Mouse (Mus musculus) heart, postnatal 4 days (tissue): ENCODE measurements at regions not wholly inside any gene's neighbourhood (a gene's known extent, or its start where the extent isn't known, plus 50 kb on each side); places are given as distances from the start of the nearest gene placed in this dataset.
"Not testable (repeated sequence)": the region's sequence is repeated elsewhere in the genome, so short reads cannot be mapped to it uniquely, and the experiment has no call there.

Experiments used
- DNase-seq: peaks from one replicate; pipeline ENCODE4 v3.0.0; 2021

DNA sequence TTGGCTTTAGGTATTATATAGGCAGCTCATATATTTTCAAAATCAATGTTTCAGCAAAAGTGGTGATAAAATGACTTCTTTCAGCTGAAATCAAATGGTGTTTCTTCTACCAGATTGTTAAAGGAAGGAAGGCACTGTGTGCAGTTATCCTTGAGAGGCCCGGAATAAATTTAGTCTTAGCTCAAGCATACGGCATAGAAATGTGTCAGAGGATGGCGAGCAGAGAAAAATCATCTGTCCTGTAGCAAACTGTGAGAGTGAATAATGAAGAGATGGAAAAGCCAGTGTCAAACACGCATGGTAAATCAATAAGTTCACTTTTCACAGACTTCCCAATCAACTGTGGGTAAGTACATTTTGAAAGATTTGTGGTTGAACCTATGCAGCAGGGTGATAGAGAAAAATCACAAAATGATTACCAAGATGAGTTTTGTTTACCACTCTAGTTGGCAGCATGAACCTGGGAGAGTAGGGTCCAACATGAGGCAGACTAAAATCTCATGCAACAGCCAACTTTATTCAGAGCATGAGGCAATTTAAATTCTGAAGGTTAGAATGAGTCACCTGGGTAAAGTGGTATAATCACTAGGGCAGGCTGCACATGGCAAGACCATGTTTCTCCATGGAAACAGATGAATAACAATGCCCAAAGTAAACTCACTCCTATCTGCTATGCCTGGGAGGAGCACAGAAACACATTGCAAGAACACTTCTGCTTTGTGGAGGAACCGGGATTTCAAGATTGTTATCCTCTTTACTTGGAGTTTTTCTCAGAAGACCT lies 55.7 kb downstream of the AI429214 start:
- no peak for DNase-seq

DNA sequence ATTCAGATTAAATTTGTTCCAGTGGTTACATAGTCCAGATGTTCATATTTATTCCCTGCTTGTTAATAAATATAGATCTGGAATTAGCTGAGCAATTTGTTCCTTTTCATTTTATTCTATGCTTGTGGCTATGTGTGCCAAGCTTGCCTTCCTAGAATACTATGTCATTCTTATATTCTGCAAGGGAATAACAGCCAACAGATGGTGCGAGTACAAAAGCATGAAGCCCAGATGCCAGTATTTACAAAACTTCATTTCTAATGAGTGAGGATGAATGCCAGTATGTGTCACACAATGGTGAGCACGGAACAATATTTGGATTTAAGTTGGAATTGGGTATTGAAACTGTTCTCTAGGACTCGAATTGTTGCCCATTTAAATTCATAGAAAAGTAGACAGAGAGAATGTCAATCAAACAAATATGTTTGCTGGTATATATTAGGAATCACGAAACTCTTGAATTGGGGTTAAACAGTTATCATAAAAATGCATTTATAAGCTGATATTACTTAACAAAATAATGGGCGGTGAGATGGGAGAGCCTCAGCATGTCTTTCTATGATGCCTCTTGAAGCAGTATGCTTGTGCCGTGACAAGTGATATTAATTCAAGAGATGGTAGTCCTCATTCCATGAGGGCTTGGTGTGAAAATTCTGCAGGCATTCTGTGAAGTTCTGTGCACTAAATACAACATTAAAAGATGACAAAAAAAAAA lies 56.7 kb downstream of the AI429214 start:
- DNase-seq, result no peak

DNA sequence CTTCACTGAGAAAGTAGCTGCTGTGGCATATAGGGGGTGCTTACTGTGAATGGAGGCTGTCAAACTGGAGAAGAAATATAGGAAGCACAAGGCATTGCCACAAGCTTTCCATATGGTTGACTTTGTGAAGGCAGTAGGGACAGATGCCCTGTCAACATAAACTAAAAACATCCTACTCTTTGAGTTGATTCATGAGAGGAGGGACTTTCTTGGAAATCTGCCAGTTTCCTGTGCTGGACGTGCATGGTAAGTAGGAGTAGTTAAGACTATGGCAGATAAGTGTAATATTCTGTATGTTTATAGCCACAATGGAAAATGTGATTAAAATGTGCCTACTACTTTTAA lies 57.3 kb downstream of the AI429214 start:
- DNase-seq, result no peak

DNA sequence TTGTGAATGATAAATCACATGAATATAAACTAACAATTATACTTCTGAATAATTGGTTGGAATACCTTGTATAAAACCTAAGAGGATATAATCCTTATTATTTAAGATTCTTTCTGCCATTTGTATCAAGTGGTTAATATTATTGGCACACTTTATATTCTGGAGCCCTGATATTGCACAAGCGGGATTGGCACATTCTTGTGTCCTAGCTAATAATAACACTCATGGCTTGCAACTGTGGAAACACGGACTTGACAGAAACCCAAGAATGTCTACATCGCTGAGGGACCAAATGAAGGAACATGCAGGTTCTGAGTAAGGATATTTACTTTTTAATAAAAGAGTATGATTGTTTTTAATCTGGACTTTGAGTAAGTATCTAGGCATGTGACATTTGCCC lies 63.0 kb downstream of the AI429214 start:
- DNase-seq, result peak; percentile 16

DNA sequence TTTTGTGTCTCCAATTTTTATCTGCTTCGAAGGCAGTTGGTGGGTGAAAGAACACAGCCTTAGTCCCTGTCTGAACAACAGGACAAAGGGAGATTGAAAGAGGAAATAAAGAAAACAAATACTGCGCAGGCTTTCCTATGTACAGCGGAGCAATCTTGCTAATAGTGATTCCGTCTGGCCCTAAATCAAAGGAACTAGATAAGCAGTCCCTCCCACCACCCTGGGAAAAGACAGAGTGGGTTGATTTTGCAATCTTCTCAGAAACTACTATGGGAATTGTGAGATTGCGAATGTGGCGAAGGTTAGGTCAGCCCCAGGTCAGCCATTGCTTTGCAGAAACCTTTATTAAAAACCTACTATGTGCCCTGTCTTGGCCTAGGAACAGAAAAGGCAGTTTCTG lies 65.0 kb downstream of the AI429214 start:
- DNase-seq, result no peak

DNA sequence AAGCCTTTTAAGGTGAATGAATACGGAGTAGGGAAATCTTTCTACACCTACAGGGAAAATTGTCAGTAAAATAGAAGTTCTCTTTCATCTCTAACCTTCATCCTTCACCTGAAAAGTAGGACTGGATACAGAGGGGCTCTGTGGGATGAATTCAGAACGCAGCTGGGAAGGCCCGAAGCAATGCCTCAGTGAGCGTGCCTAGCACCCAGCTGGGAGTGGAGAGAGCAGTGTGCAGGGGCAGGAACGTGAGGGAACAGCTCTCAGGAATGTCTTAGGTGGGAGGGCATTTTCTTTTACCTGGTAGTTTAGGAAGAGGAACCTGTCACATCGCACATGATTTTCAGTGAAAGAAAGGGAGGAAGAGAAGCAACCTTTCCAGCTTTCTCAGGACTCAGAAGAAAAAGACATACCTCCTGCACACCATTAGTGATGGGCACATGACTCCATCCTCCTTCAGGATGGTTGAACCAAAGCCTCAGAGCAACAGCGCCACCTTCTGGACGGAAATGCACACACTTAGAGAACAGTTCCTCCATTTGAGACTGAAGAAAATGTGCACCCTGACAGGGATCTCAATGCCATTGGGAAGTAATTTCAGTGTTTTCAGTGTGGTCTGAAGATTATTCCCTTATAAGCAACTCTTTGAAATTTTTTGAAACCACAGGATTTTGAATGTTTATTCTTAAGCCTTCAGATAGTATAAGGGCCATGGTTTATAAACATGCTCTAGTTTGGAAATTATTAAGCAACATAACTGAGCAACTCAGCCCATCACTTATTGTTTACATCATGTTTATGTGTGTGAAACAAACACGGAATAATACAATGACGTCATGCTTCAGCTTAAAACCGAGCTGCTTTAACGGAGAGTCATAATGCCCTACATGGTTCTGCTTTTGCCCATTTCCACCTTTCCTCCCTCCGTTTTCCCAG lies 68.9 kb downstream of the AI429214 start:
- peak; percentile 91 for DNase-seq

DNA sequence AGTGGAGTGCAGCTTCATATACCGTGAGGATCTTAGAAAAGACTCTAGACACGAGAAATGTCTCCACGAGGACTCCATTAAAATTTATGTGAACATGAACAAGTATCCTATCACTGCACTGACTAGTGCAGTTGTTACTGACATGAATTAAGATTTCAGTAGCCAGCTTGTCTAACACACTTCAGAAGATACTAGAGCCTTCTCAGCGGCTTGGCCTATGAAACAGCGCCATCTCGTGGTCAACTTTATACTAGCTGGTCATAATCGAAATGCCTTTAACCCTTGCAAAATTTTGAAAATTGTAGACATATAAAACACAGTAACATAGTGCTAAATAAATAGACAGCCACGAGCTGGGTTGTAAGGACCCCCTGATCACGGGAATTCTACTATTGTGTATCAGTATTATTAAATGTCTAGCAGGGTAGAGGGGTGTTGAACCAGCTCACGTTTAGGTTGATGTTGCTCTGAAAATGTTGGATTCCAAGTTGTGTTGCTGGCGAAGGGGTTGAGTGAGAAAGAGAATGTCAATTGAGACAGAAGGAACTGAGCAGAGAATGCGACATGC lies 70.4 kb downstream of the AI429214 start:
- DNase-seq, result peak; percentile 90

DNA sequence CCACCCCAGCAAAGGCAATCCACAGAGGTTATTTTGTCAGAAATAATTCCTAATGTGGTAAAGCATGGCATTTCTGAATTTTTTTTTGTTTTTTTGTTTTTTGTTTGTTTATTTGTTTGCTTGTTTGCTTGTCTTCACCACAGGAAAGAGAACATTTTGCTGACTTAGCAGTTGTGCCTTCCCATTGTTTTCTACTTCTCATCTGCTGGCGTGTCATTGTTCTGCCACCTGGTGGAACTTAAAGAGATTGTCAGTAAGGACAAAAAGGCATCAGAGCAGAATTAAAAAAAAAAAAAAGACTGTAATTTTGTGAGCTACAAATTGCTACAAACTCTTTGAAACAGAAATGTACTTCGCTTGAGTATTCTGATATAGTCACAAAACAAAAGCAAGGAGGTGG lies 79.5 kb downstream of the AI429214 start:
- DNase-seq, result peak; percentile 24

DNA sequence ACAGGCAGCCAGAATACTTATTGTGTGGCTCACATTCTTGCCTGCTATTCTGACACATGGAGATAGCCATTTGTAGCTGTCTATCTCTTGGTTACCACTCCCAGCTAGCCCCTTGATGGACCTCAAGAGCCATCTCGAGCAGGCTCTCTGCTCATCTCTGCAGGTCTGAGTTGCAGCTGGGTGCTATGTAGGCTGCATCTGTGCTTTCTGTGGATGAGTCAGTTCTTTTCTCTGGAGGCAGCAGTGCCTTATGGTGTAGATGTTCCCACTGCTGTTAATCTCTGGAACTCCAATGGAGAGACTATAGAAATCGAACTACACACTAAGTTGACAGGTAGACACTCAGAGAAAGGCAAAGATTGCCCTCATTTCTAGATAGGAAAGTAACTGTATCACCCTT lies 106.3 kb downstream of the AI429214 start:
- no peak for DNase-seq

DNA sequence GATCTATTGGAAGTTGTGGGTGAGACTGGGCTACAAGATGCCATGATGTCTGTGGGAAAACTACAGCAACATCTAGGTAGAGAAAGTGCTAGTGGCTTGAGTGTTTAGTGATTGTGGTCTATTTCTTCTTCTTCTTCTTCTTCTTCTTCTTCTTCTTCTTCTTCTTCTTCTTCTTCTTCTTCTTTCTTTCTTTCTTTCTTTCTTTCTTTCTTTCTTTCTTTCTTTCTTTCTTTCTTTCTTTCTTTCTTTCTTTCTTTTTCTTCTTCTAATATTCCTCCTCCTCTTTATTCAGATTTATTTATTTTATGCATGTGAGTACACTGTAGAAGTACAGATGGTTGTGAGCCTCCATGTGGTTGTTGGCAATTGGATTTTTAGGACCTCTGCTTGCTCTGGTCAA lies 119.0 kb downstream of the AI429214 start:
- not testable (repeated sequence) for DNase-seq

DNA sequence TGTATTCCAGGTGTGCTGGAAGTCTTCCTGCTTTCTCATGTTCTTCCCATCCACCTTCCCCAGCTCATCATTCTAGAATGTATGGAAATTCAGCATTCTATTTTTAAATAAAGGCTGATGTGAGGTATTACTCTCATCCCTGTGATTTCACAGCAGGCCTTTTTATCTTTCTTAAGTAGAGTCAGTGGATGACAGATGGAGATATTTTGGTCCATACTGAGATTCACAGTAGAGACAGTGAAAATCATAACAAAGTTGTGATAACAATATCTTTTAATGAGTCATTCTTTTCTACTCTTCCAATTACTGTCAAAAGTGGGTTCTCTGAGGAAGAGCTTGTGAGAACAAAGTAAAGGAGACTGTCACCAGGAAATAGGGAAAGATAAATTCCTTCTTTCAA lies 132.4 kb downstream of the AI429214 start:
- DNase-seq, result no peak

DNA sequence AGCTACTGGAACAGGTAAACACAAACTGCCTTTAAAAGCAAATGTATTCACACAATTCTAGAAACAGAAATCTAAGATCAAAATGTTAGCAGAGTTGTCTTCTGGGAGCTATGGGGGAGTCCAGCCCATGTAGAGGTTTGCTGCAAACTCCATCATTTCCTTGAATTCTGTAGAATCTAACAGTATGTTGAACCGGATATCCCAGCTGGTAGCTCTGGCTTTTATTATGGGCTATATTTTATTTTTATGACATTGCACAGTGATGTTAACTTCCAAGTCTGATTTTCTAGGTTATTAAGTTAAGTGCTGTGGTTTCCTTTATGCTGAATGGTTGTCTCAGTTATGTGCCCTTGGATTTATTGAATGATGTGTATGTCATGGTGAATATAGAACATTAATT lies 136.3 kb downstream of the AI429214 start:
- no peak for DNase-seq

DNA sequence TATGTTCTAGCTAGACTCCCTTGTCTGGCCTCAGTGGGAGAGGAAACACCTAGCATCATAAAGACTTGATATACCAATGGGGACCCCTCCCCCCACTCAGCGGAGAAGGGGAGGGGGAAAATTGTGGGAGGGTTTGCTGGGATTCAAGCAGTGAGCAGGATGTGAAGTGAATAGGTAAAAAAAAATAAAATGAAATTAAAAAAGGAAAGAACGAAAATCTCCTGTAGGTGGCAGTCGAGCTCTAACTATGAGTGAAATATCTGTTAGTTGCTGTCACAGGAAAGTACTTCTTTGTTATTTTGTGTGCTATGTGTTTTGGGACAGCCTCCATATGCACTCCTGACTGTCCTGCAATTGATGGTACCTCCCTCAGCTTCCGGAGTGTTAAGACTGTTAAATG lies 138.6 kb downstream of the AI429214 start:
- no peak for DNase-seq

DNA sequence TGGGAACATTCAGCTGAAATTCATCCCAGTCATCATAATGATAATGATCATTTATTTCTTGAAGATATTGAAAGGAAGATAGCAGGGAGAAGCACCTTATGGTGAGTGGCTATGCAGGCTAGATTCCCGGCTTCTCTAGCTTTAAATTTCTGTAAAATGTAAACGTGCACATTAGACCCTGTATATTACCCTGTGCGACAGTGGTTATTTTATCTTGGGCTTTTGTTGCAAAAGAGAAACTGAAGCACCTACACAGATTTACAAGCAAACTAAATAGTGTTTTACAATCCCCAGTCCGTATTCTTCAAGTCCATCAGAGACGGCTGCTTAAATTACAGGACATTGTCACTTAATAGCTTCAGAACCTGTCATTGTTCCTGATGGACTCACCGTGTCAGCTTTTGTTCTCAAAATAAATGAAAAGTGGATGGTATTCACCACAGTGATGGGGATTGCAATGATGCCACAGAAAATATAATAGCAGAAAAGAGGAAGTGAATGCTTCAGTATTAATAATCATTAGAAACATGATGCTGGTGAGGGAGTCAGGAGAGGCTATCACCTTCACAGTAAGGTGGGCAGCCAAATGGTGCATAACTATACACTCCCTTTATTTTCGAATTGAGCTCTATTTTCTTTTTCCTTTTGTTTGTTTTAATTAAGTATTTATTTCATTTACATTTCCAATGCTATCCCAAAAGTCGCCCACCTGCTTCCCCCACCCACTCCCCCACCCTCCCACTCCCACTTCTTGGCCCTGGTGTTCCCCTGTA lies 141.0 kb downstream of the AI429214 start:
- DNase-seq, result no peak

DNA sequence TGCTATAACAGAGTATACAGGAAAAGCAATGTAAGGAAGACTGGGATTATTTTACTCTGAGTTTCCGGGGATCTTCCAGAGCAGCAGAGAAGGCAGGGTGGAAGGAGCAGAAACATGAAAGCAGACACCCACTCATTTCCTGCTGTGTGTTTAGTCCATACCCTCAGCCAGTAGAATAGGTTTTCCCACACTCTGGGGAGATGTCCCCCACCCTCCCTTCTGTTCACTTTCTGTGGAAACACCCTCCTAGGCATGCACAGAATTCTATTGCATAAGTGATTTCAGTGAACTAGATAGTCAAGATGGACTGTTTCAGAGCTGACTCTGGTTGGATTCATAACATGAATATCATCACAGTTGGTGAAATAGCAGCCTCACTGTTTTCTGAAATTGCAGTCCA lies 156.9 kb downstream of the AI429214 start:
- no peak for DNase-seq

DNA sequence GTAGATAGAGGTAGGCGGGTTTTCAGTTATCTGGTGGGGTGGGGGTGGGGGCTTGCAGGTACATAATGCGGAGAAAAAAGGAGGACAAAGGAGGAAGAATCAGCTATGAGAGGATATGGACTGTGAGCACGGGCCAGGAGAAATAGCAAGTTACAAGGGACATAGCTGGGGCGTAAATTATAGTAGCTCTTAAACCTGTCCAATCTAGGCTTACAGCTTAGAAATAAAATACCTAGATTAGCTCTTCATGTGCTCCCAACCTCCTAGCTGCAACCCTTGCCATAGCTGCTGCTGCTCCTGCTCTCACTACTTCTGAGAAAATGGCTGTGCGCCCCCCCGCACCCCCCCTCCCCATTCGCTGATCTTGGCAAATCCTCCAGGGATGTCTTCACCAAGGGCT lies 161.0 kb downstream of the AI429214 start:
- no peak for DNase-seq

DNA sequence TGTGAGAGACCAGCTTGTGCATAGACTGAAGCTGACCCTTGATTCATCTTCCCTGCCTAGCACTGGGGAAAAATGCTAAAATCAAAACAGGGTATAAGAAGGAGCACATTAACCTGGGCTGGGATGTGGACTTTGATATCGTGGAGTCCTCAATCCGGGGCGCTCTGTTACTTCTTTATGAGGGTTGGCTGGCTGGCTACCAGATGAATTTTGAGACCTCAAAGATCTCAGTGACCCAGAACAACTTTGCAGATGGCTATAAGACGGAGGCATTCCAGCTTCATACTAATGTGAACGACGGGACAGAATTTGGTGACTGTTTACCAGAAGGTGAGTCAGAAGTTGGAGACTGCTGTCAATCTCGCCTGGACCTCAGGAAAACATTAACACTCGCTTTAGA lies 161.5 kb downstream of the AI429214 start:
- DNase-seq, result no peak

DNA sequence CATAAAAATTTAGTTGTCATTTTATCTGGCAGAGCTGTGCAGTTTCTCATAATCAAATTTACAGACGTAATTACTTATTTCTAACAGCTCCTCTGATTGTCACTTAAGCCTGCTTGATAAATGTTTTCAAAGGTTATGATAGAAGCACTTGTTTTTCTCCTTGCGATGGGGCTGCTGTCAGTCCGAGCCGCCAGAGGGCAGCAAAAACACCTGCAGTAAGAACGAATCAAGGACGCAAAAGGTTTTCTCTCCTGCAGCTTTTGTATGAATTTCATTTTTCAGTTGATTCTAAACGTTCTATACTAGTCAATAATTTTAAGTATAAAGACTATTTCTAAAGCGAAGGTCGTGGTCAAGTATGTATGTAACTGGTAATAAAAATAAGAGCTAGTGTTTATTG lies 166.1 kb downstream of the AI429214 start:
- peak; percentile 74 for DNase-seq

DNA sequence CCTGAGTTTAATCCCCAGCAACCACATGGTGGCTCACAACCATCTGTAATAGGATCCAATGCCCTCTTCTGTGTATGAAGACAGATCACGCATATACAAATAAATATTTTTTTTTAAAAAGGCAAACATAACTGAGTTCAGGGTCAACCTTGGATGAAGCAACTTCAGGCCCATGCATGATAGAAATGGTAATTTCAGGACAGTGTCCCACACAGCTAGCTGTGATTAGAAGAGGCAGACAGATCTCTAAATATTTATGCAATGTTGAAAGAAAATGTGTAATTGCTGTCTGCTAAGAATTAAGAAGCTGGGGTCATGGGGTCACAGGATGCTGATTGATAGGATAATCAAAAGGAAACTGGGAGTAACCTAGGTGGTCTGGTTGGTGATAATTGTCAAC lies 203.5 kb downstream of the AI429214 start:
- no peak for DNase-seq

DNA sequence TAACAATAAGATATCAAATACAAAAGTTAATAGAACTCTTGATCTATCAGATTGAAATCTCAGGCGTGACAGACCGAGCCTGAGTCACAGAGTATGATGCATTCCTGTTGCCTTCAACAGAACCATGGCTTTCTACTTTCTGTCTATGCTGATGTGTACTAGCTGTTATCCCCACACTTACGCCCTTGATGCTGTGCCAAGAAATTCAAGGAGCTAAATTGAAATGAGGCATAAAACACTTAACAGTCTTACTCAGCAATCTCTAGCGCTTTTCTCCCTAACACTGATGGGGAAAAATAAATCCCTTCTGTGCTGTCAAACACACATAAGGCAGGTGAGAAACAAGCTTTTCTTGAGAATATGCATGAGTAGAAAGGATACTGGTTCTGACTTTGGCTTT lies 222.5 kb downstream of the AI429214 start:
- no peak for DNase-seq

DNA sequence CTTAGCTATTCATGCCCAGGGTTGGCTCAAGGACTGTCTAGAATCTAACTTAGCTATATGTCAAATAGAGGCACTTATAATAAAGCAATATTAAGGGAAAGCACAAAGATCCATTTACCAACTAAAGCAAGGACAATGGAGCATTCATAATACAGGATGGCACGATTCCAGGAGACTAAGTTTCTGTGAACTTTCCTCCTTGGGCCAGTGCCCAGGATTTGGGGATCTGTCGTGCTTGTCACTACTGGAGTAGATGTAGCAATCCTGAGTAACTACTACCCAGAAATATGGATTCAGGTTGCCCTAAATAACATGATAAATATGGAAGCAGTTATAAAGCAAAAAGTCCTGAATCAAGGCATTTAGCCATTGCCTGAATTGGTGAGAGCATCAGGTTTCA lies 233.7 kb downstream of the AI429214 start:
- peak; percentile 5 for DNase-seq

DNA sequence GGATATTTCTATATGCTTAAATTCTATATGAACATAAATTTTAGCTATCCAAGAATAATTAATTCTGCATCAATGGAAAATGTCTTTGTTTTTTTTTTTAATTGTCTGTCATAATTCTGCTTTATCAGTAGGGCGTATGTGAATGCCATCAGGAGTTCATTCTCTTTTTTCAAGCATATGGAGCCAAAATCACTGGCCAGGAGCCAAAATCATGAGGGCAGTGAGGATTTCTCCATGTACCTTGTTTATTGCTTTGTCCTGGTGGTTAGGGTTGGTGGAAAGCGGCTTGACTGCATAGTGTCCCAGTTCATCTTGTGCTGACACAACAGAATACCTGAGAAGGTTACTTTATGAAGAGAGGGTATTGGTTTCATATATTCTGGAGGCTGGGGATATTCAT lies 243.9 kb downstream of the AI429214 start:
- no peak for DNase-seq
